Mouse (Mus musculus) ES-Bruce4 (cell line): ENCODE results near the gene Yrdc. TPM values are rescaled to one million over a fixed set of nuclear protein-coding genes. Genes with fewer than 3 reads are reported as not detected.

Experiments used
- H3K27ac ChIP-seq: 2 replicates; pipeline ENCODE4 v1.5.1; 2012; ENCODE audit warnings: low read length, inconsistent platforms; ENCODE audit not compliant: insufficient read depth
- H3K27me3 ChIP-seq: 2 replicates; pipeline ENCODE4 v1.6.1; 2012; ENCODE audit warnings: mild to moderate bottlenecking, low read length, inconsistent platforms; ENCODE audit not compliant: control insufficient read depth, poor library complexity, insufficient read depth, severe bottlenecking
- H3K36me3 ChIP-seq: 2 replicates; pipeline ENCODE4 v1.6.1; 2012; ENCODE audit warnings: inconsistent platforms, mild to moderate bottlenecking, low read length, moderate library complexity; ENCODE audit not compliant: control insufficient read depth, poor library complexity, insufficient read depth, severe bottlenecking
- H3K4me1 ChIP-seq: one replicate; pipeline ENCODE4 v1.8.1; 2011; ENCODE audit warnings: low read length; ENCODE audit not compliant: control insufficient read depth, insufficient read depth
- H3K4me3 ChIP-seq: 2 replicates; pipeline ENCODE4 v1.5.1; 2011; ENCODE audit warnings: low read depth, mild to moderate bottlenecking, low read length
- H3K9ac ChIP-seq: 2 replicates; pipeline ENCODE4 v1.6.1; 2012; ENCODE audit warnings: low read depth, mild to moderate bottlenecking, inconsistent platforms; ENCODE audit not compliant: poor library complexity, severe bottlenecking
- H3K9me3 ChIP-seq: replicated peaks from 2 replicates; pipeline ENCODE4 v1.6.1; 2012; ENCODE audit warnings: mild to moderate bottlenecking, low read length, inconsistent platforms; ENCODE audit not compliant: control insufficient read depth, poor library complexity, insufficient read depth, severe bottlenecking
- CTCF ChIP-seq: IDR thresholded peaks from one replicate; pipeline ENCODE4 v1.8.1; 2011; ENCODE audit warnings: low read depth, low read length
- EP300 ChIP-seq: IDR thresholded peaks from 2 replicates; pipeline ENCODE4 v1.6.1; 2011; ENCODE audit warnings: low read depth, low read length; ENCODE audit not compliant: insufficient read depth
- POLR2A ChIP-seq: IDR thresholded peaks from one replicate; pipeline ENCODE4 v1.8.1; 2011; ENCODE audit warnings: low read length; ENCODE audit not compliant: insufficient read depth
- polyA plus RNA-seq: library from polyadenylated mRNA; stranded (reverse); fragments of >200 nt; gene quantifications from 2 replicates; pipeline ENCODE4 v1.2.4, GENCODE M21; 2011; ENCODE audit warnings: low read depth; ENCODE audit not compliant: missing spikeins, insufficient read depth, insufficient read length

The Yrdc gene
- polyA plus RNA-seq, result 41.9 and 48.4 TPM in 2 replicates

- Histone ChIP-seq H3K27ac (0 out of 2 replicates have a peak within 1 kb of the TSS, but pooled peaks have one; percentile 12), H3K4me1 (peaks cover 2% of the 10 kb centered on the region), H3K27me3 (no peaks in the 10 kb centered on the region), H3K36me3 (peaks cover 21% of the 10 kb centered on the region), H3K4me3 (peak within 1 kb of the TSS; percentile 87), H3K9ac (peak within 1 kb of the TSS; percentile 95), H3K9me3 (no peaks in the 10 kb centered on the region)
- TF ChIP-seq POLR2A (no peak), EP300 (no peak), CTCF (no peak)
Observed at GRCm38 (mm10) chr4:124850261-124850913, at the start of gene Yrdc. TSS of gene Yrdc (plus strand) at chr4:124850679.

GRCm38 (mm10) chr4:124801552-124802308 lies 48.7 kb upstream of the Yrdc start, which contains the start of gene Mtf1:
TSS of gene Mtf1 (plus strand) at chr4:124802104.
- H3K36me3 ChIP-seq, result peaks cover 16% of the 10 kb centered on the region

GRCm38 (mm10) chr4:124802309-124803260 lies 47.9 kb upstream of the Yrdc start:
- Histone ChIP-seq H3K4me1 (no peaks in the 10 kb centered on the region), H3K9ac (peak overlapping the region; percentile 75), H3K27ac (peak overlapping the region; percentile 69), H3K9me3 (no peaks in the 10 kb centered on the region), H3K27me3 (no peaks in the 10 kb centered on the region), H3K36me3 (peaks cover 16% of the 10 kb centered on the region), H3K4me3 (peak overlapping the region; percentile 92)
- TF ChIP-seq POLR2A, result no peak
- no peak for TF ChIP-seq EP300
- no peak for TF ChIP-seq CTCF

More at GRCm38 (mm10) chr4:124801552-124802308, 48.7 kb upstream of the Yrdc start, which contains the start of gene Mtf1:
- Histone ChIP-seq H3K4me3 (peak within 1 kb of the TSS; percentile 92), H3K9ac (peak within 1 kb of the TSS; percentile 75), H3K9me3 (no peaks in the 10 kb centered on the region), H3K27me3 (no peaks in the 10 kb centered on the region), H3K4me1 (no peaks in the 10 kb centered on the region), H3K27ac (peak within 1 kb of the TSS; percentile 69)
- TF ChIP-seq EP300 (no peak), CTCF (peak; percentile 65)

GRCm38 (mm10) chr4:124803406-124803805 lies 47.1 kb upstream of the Yrdc start:
- TF ChIP-seq POLR2A, result no peak
- TF ChIP-seq CTCF, result no peak
- no peak for TF ChIP-seq EP300
- Histone ChIP-seq H3K27ac (no peak overlapping the region), H3K9ac (peak overlapping the region; percentile 75; the same call in 1 of the 2 replicates), H3K9me3 (no peaks in the 10 kb centered on the region), H3K4me3 (no peak overlapping the region), H3K4me1 (no peaks in the 10 kb centered on the region), H3K36me3 (peaks cover 18% of the 10 kb centered on the region), H3K27me3 (no peaks in the 10 kb centered on the region)

GRCm38 (mm10) chr4:124808511-124808910 lies 42.0 kb upstream of the Yrdc start:
- Histone ChIP-seq H3K4me3 (no peak overlapping the region), H3K4me1 (no peaks in the 10 kb centered on the region), H3K9me3 (no peaks in the 10 kb centered on the region), H3K36me3 (peaks cover 18% of the 10 kb centered on the region), H3K27ac (no peak overlapping the region), H3K9ac (no peak overlapping the region), H3K27me3 (no peaks in the 10 kb centered on the region)
- TF ChIP-seq EP300, result no peak
- no peak for TF ChIP-seq CTCF
- TF ChIP-seq POLR2A, result no peak
